9 mouse cellular contexts compared by ENCODE assay signal in genomic region chr1:172307936-172308335, GRCm38 (mm10). TPM values are rescaled to one million over a fixed set of nuclear protein-coding genes. Genes with fewer than 3 reads are reported as not detected.
A peak's percentile ranks its signal among the peaks of the same experiment; 100 is the strongest.
DNase-seq lines count a peak whose midpoint lies in the region; ATAC-seq and TF ChIP-seq lines count a peak whose summit lies in the region.
"Had no signal": no experiment of that assay in that cellular context is flagged by ENCODE, and none has a peak within 500 bp of the region (broad histone marks: within the 10 kb centered on the region; RNA-seq: fewer than 3 reads in every experiment).

No protein-coding gene starts in this region.

- no peak overlapping the region for H3K4me3 ChIP-seq in neural tube, embryonic 13.5 days
- no peak overlapping the region for H3K4me3 ChIP-seq in forebrain, embryonic 13.5 days
- no peak overlapping the region for H3K4me3 ChIP-seq in limb, embryonic 14.5 days (replicated peaks; ENCODE audit: low read length)
- no peak overlapping the region for H3K4me3 ChIP-seq in stomach, embryonic 15.5 days (replicated peaks)

- no peak overlapping the region for H3K4me2 ChIP-seq in neural tube, embryonic 13.5 days
- H3K4me2 ChIP-seq in forebrain, embryonic 13.5 days, result no peak overlapping the region
- no peak overlapping the region for H3K4me2 ChIP-seq in limb, embryonic 14.5 days (replicated peaks; ENCODE audit: low read depth, low read length, severe bottlenecking)
- H3K4me2 ChIP-seq in stomach, embryonic 15.5 days, result no peak overlapping the region

- no peaks in the 10 kb centered on the region for H3K36me3 ChIP-seq in neural tube, embryonic 13.5 days
- H3K36me3 ChIP-seq in forebrain, embryonic 13.5 days (ENCODE audit: poor library complexity, severe bottlenecking), result no peaks in the 10 kb centered on the region
- H3K36me3 ChIP-seq in limb, embryonic 14.5 days (ENCODE audit: control insufficient read depth, insufficient read depth, low read length), result no peaks in the 10 kb centered on the region
- H3K36me3 ChIP-seq in stomach, embryonic 15.5 days, result no peaks in the 10 kb centered on the region

- no peak overlapping the region for H3K9ac ChIP-seq in neural tube, embryonic 13.5 days
- H3K9ac ChIP-seq in forebrain, embryonic 13.5 days, result peak overlapping the region; percentile 30; the same call in 1 of the 2 replicates
- no peak overlapping the region for H3K9ac ChIP-seq in limb, embryonic 14.5 days (ENCODE audit: low read depth, low read length, severe bottlenecking)
- no peak overlapping the region for H3K9ac ChIP-seq in stomach, embryonic 15.5 days

- WGBS in neural tube, embryonic 13.5 days, result 57% methylated on average over 10 of the region's 10 CpGs
- 43% methylated on average over 10 of the region's 10 CpGs for WGBS in forebrain, embryonic 13.5 days
- 55% methylated on average over 10 of the region's 10 CpGs for WGBS in limb, embryonic 14.5 days
- WGBS in stomach, embryonic 15.5 days, result 56% methylated on average over 10 of the region's 10 CpGs

- TF ChIP-seq POLR2A in limb, embryonic 14.5 days (IDR thresholded peaks at IDR 0.05; ENCODE audit: borderline replicate concordance, extremely low read depth, insufficient read depth, insufficient read length), result no peak

- no peaks in the 10 kb centered on the region for H3K27me3 ChIP-seq in neural tube, embryonic 13.5 days
- no peaks in the 10 kb centered on the region for H3K27me3 ChIP-seq in forebrain, embryonic 13.5 days
- H3K27me3 ChIP-seq in limb, embryonic 14.5 days (ENCODE audit: control insufficient read depth, insufficient read depth, low read length), result no peaks in the 10 kb centered on the region
- H3K27me3 ChIP-seq in stomach, embryonic 15.5 days (replicated peaks), result no peaks in the 10 kb centered on the region

- peak overlapping the region; percentile 29; the same call in 1 of the 2 replicates for H3K27ac ChIP-seq in neural tube, embryonic 13.5 days (replicated peaks)
- H3K27ac ChIP-seq in forebrain, embryonic 13.5 days, result peak overlapping the region; percentile 61
- H3K27ac ChIP-seq in limb, embryonic 14.5 days (replicated peaks; ENCODE audit: low read depth, low read length), result peak overlapping the region; percentile 65
- H3K27ac ChIP-seq in stomach, embryonic 15.5 days, result peak overlapping the region; percentile 76

- DNase-seq in neural tube, embryonic 10.5 days (ENCODE audit: extremely low spot score, low spot score), result no peak
- DNase-seq in limb, embryonic 14.5 days (ENCODE audit: low spot score), result peak; percentile 34
- no peak for DNase-seq in heart, adult 11 months

- ATAC-seq in neural tube, embryonic 13.5 days (ENCODE audit: low read depth), result no peak
- ATAC-seq in forebrain, embryonic 13.5 days, result no peak
- no peak for ATAC-seq in limb, embryonic 14.5 days (ENCODE audit: low FRiP score, low read depth)
- peak; percentile 56 for ATAC-seq in stomach, embryonic 15.5 days (ENCODE audit: insufficient read depth, low FRiP score, low read depth)
- ATAC-seq in activated CD4-positive, CD25-positive, alpha-beta regulatory T cell, adult 4 months, result no peak
- ATAC-seq in inflammation-experienced regulatory T-cells, adult 6 months, result no peak

- peaks cover 50% of the 10 kb centered on the region for H3K4me1 ChIP-seq in neural tube, embryonic 13.5 days (replicated peaks)
- peaks cover 52% of the 10 kb centered on the region for H3K4me1 ChIP-seq in forebrain, embryonic 13.5 days
- H3K4me1 ChIP-seq in limb, embryonic 14.5 days (ENCODE audit: control insufficient read depth, insufficient read depth, low read length), result peaks cover 17% of the 10 kb centered on the region
- peaks cover 10% of the 10 kb centered on the region for H3K4me1 ChIP-seq in stomach, embryonic 15.5 days

- no peaks in the 10 kb centered on the region for H3K9me3 ChIP-seq in neural tube, embryonic 13.5 days
- no peaks in the 10 kb centered on the region for H3K9me3 ChIP-seq in forebrain, embryonic 13.5 days (replicated peaks)
- H3K9me3 ChIP-seq in limb, embryonic 14.5 days (ENCODE audit: control insufficient read depth, low read length), result no peaks in the 10 kb centered on the region
- H3K9me3 ChIP-seq in stomach, embryonic 15.5 days, result no peaks in the 10 kb centered on the region

RNA-seq across cellular contexts. Expression of gene Atp1a2, which starts 10.1 kb away (rescaled TPM):
- 38.6 and 40.0 TPM in 2 replicates for polyA plus RNA-seq in neural tube, embryonic 13.5 days (2015; fragmentation: Nextera tagmentation; extraction: Ambion mirVana)
- polyA plus RNA-seq in forebrain, embryonic 13.5 days (2015; fragmentation: Nextera tagmentation; extraction: Ambion mirVana), result 17.6 and 17.8 TPM in 2 replicates
- polyA plus RNA-seq in limb, embryonic 14.5 days (2012; rRNA removed), result 11.3 and 13.5 TPM in 2 replicates
- polyA plus RNA-seq in limb, embryonic 14.5 days (2014; fragmentation: Nextera tagmentation; extraction: Ambion mirVana), result 1.7 and 1.8 TPM in 2 replicates
- 4.2 and 4.3 TPM in 2 replicates for polyA plus RNA-seq in stomach, embryonic 15.5 days (2015; fragmentation: Nextera tagmentation; extraction: Ambion mirVana)
- polyA plus RNA-seq in activated CD4-positive, CD25-positive, alpha-beta regulatory T cell, adult 4 months (2017; shearing (Covaris generic)), result under 1 TPM; 0.08 to 0.12 TPM
- under 1 TPM in 2 of 3 experiments, not detected in 1; 0.12 to 0.52 TPM for polyA plus RNA-seq in inflammation-experienced regulatory T-cells, adult 6 months (2017; shearing (Covaris generic))

RNA-seq across cellular contexts. Expression of gene Kcnj9, which starts 21.2 kb away (rescaled TPM):
- 1.5 and 2.1 TPM in 2 replicates for polyA plus RNA-seq in neural tube, embryonic 13.5 days (2015; fragmentation: Nextera tagmentation; extraction: Ambion mirVana)
- polyA plus RNA-seq in forebrain, embryonic 13.5 days (2015; fragmentation: Nextera tagmentation; extraction: Ambion mirVana), result 1.8 and 3.0 TPM in 2 replicates
- 0.01 and 0.08 TPM in 2 replicates for polyA plus RNA-seq in limb, embryonic 14.5 days (2012; rRNA removed)
- polyA plus RNA-seq in limb, embryonic 14.5 days (2014; fragmentation: Nextera tagmentation; extraction: Ambion mirVana), result not detected in 2 replicates
- 0.05 and 0.09 TPM in 2 replicates for polyA plus RNA-seq in stomach, embryonic 15.5 days (2015; fragmentation: Nextera tagmentation; extraction: Ambion mirVana)
- polyA plus RNA-seq in activated CD4-positive, CD25-positive, alpha-beta regulatory T cell, adult 4 months (2017; shearing (Covaris generic)), result under 1 TPM in 1 of 2 experiments, not detected in 1; 0.08 TPM
- polyA plus RNA-seq in inflammation-experienced regulatory T-cells, adult 6 months (2017; shearing (Covaris generic)), result not detected
- polyA plus RNA-seq: heart, embryonic 16.5 days had no signal

RNA-seq across cellular contexts. Expression of gene Kcnj10, which starts 33.1 kb away (rescaled TPM):
- polyA plus RNA-seq in neural tube, embryonic 13.5 days (2015; fragmentation: Nextera tagmentation; extraction: Ambion mirVana), result 1.9 and 2.0 TPM in 2 replicates
- 1.2 and 1.5 TPM in 2 replicates for polyA plus RNA-seq in forebrain, embryonic 13.5 days (2015; fragmentation: Nextera tagmentation; extraction: Ambion mirVana)
- polyA plus RNA-seq in limb, embryonic 14.5 days (2012; rRNA removed), result 0.14 and 0.18 TPM in 2 replicates
- 0.03 and 0.12 TPM in 2 replicates for polyA plus RNA-seq in limb, embryonic 14.5 days (2014; fragmentation: Nextera tagmentation; extraction: Ambion mirVana)
- 0.10 and 0.17 TPM in 2 replicates for polyA plus RNA-seq in stomach, embryonic 15.5 days (2015; fragmentation: Nextera tagmentation; extraction: Ambion mirVana)
- polyA plus RNA-seq in activated CD4-positive, CD25-positive, alpha-beta regulatory T cell, adult 4 months (2017; shearing (Covaris generic)), result under 1 TPM in 1 of 2 experiments, not detected in 1; 0.15 TPM
- polyA plus RNA-seq in inflammation-experienced regulatory T-cells, adult 6 months (2017; shearing (Covaris generic)), result under 1 TPM in 1 of 3 experiments, not detected in 2; 0.12 TPM

RNA-seq across cellular contexts. Expression of gene Igsf8, which starts 46.5 kb away (rescaled TPM):
- polyA plus RNA-seq in neural tube, embryonic 13.5 days (2015; fragmentation: Nextera tagmentation; extraction: Ambion mirVana), result 116 and 126 TPM in 2 replicates
- 164 and 169 TPM in 2 replicates for polyA plus RNA-seq in forebrain, embryonic 13.5 days (2015; fragmentation: Nextera tagmentation; extraction: Ambion mirVana)
- 71.4 and 86.4 TPM in 2 replicates for polyA plus RNA-seq in limb, embryonic 14.5 days (2012; rRNA removed)
- polyA plus RNA-seq in limb, embryonic 14.5 days (2014; fragmentation: Nextera tagmentation; extraction: Ambion mirVana), result 49.8 and 50.1 TPM in 2 replicates
- polyA plus RNA-seq in stomach, embryonic 15.5 days (2015; fragmentation: Nextera tagmentation; extraction: Ambion mirVana), result 44.8 and 45.0 TPM in 2 replicates
- polyA plus RNA-seq in activated CD4-positive, CD25-positive, alpha-beta regulatory T cell, adult 4 months (2017; shearing (Covaris generic)), result 1 to 10 TPM; 3.4 to 3.8 TPM
- polyA plus RNA-seq in inflammation-experienced regulatory T-cells, adult 6 months (2017; shearing (Covaris generic)), result 1 to 10 TPM; 3.8 to 5.4 (median 5.2) TPM

RNA-seq across cellular contexts. Expression of gene Atp1a4, which starts 49.7 kb away (rescaled TPM):
- not detected in 2 replicates for polyA plus RNA-seq in neural tube, embryonic 13.5 days (2015; fragmentation: Nextera tagmentation; extraction: Ambion mirVana)
- 0.10 TPM in 1 of 2 replicates, not detected in the other for polyA plus RNA-seq in forebrain, embryonic 13.5 days (2015; fragmentation: Nextera tagmentation; extraction: Ambion mirVana)
- 0.03 TPM in 1 of 2 replicates, not detected in the other for polyA plus RNA-seq in limb, embryonic 14.5 days (2012; rRNA removed)
- polyA plus RNA-seq in limb, embryonic 14.5 days (2014; fragmentation: Nextera tagmentation; extraction: Ambion mirVana), result not detected in 2 replicates
- polyA plus RNA-seq in stomach, embryonic 15.5 days (2015; fragmentation: Nextera tagmentation; extraction: Ambion mirVana), result not detected in 2 replicates
- polyA plus RNA-seq in activated CD4-positive, CD25-positive, alpha-beta regulatory T cell, adult 4 months (2017; shearing (Covaris generic)), result not detected
- polyA plus RNA-seq in inflammation-experienced regulatory T-cells, adult 6 months (2017; shearing (Covaris generic)), result not detected
